Mouse (Mus musculus) midbrain, embryonic 16.5 days (tissue): Measurements from ENCODE around the gene Arhgap29. TPM values are rescaled to one million over a fixed set of nuclear protein-coding genes. Genes with fewer than 3 reads are reported as not detected.

Experiments
- ATAC-seq: fragments of 200-750 bp; cut with Nextera tagmentation; 2 replicates; pipeline ENCODE4 v1.8.0; 2017; ENCODE audit warnings: moderate TSS enrichment
- H3K27ac ChIP-seq: fragments of 300-500 bp; sonication (generic); 2 replicates; pipeline ENCODE4 v1.5.1; 2014; ENCODE audit warnings: mild to moderate bottlenecking, low read length, mixed read lengths
- H3K27me3 ChIP-seq: fragments of 300-500 bp; sonication (generic); 2 replicates; pipeline ENCODE4 v1.6.1; 2014; ENCODE audit warnings: low read depth, low read length, mixed read lengths; ENCODE audit not compliant: control insufficient read depth, insufficient read depth
- H3K36me3 ChIP-seq: fragments of 300-500 bp; sonication (generic); 2 replicates; pipeline ENCODE4 v1.6.1; 2014; ENCODE audit warnings: mild to moderate bottlenecking, low read length, moderate library complexity, mixed read lengths; ENCODE audit not compliant: control insufficient read depth, insufficient read depth
- H3K4me1 ChIP-seq: fragments of 300-500 bp; sonication (generic); 2 replicates; pipeline ENCODE4 v1.6.1; 2014; ENCODE audit warnings: mild to moderate bottlenecking, low read length, mixed read lengths; ENCODE audit not compliant: control insufficient read depth, insufficient read depth
- H3K4me2 ChIP-seq: fragments of 300-500 bp; sonication (generic); 2 replicates; pipeline ENCODE4 v1.6.1; 2014; ENCODE audit warnings: mild to moderate bottlenecking, low read length, mixed read lengths
- H3K4me3 ChIP-seq: fragments of 300-500 bp; sonication (generic); 2 replicates; pipeline ENCODE4 v1.5.1; 2014; ENCODE audit warnings: low read depth, mild to moderate bottlenecking, low read length, moderate library complexity, mixed read lengths
- H3K9ac ChIP-seq: fragments of 300-500 bp; sonication (generic); 2 replicates; pipeline ENCODE4 v1.6.1; 2014; ENCODE audit warnings: low read depth, low read length, mixed read lengths
- H3K9me3 ChIP-seq: fragments of 300-500 bp; sonication (generic); replicated peaks from 2 replicates; pipeline ENCODE4 v1.6.1; 2014; ENCODE audit warnings: mild to moderate bottlenecking, low read length, mixed read lengths; ENCODE audit not compliant: control insufficient read depth, poor library complexity, severe bottlenecking
- WGBS: fragments of 180-500 bp; shearing (Covaris S2); extraction: QIAGEN DNeasy Blood & Tissue Kit; methylation state at CpG from one replicate; pipeline ENCODE4 v1.1.7; 2014; 5-methylcytosine and 5-hydroxymethylcytosine counted together
- polyA plus RNA-seq: library from polyadenylated mRNA; unstranded; fragments of >200 nt; fragmentation: Nextera tagmentation; extraction: Ambion mirVana; gene quantifications from 2 replicates; pipeline ENCODE4 v1.2.1, GENCODE M21; 2015

Arhgap29 gene
- polyA plus RNA-seq, 1 experiment from 2014 or later = 16.7 TPM

DNA sequence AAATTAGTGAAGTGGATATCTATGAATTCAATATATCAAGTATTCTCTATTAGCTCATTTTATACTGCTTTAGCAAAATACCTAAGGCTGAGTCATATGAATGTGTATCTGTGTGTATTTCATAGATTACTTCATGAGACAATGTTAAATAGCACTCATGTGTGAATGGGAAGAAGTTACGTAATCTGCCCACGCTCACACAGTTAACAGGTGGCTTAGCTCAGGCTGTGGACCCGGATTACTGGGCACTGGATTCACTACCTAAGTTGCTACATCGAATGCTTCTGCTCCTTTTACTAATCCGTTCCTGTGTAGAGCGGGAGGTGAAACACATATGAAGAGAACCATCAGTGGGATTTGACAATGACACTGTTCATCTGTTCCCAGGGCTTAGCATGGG lies 15.3 kb upstream of the Arhgap29 start:
- Histone ChIP-seq H3K9me3 (no peaks in the 10 kb centered on the region), H3K9ac (no peak overlapping the region), H3K4me1 (no peaks in the 10 kb centered on the region), H3K36me3 (no peaks in the 10 kb centered on the region), H3K27me3 (no peaks in the 10 kb centered on the region), H3K27ac (no peak overlapping the region), H3K4me2 (no peak overlapping the region), H3K4me3 (no peak overlapping the region)
- 92% methylated on average over 6 of the region's 6 CpGs for WGBS
- ATAC-seq = no peak

- ATAC-seq = no peak
- WGBS = 73% methylated on average over 1 of the region's 1 CpGs
- no peak overlapping the region for H3K4me3 ChIP-seq
Measured at GRCm38 (mm10) chr3:121939658-121940057, 12.7 kb upstream of the Arhgap29 start.

DNA sequence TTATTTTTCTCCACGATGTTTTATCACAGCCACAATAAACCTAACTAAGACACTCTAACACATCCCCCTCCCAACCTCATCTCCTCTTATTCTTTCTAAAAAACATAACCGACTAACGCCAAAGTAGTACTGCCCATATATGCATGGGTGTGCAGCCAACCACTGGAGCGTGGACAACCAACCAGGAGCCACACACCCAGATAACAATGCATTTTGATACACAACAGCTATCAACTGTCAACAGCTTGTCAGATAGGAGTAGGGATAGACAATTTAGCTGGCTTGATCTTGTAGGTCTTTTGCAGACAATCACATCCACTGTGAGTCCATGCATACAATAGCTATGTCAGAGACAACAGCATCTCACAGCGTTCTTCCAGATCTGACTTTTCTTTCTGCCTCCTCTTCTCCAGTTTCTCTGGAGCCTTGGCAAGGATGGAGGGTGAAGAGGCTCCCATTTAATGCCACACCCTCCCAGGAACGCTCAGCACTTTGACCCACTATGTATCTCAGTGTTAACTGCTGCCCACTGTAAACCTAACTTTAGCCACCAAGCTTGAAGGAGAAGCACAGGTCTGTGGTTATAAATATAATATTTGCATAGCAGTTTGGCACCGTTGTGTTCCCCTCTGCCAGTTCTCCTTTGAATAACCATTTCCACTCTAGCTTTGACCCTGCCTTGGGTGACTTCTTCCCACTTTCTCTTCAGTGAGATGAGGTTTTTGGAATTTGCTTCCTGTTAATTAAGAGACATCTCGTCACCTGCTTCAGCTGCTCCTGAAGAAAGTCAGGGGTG lies 12.0 kb upstream of the Arhgap29 start:
- H3K36me3 ChIP-seq = no peaks in the 10 kb centered on the region
- H3K9me3 ChIP-seq = no peaks in the 10 kb centered on the region
- H3K4me1 ChIP-seq = no peaks in the 10 kb centered on the region
- no peak overlapping the region for H3K4me3 ChIP-seq
- 86% methylated on average over 8 of the region's 8 CpGs for WGBS
- no peak overlapping the region for H3K4me2 ChIP-seq
- H3K9ac ChIP-seq = no peak overlapping the region
- H3K27ac ChIP-seq = no peak overlapping the region
- no peak for ATAC-seq
- H3K27me3 ChIP-seq = no peaks in the 10 kb centered on the region

More at GRCm38 (mm10) chr3:121939658-121940057, 12.7 kb upstream of the Arhgap29 start:
- H3K9ac ChIP-seq = no peak overlapping the region
- H3K4me1 ChIP-seq = no peaks in the 10 kb centered on the region
- H3K9me3 ChIP-seq = no peaks in the 10 kb centered on the region
- H3K27me3 ChIP-seq = no peaks in the 10 kb centered on the region
- no peak overlapping the region for H3K27ac ChIP-seq
- H3K36me3 ChIP-seq = no peaks in the 10 kb centered on the region
- no peak overlapping the region for H3K4me2 ChIP-seq

GRCm38 (mm10) chr3:121941204-121941745 lies 11.1 kb upstream of the Arhgap29 start:
- no peak overlapping the region for H3K9ac ChIP-seq

GRCm38 (mm10) chr3:121945957-121946356 lies 6.4 kb upstream of the Arhgap29 start:
- no peak for ATAC-seq
- H3K36me3 ChIP-seq = no peaks in the 10 kb centered on the region
- H3K27ac ChIP-seq = no peak overlapping the region
- H3K4me1 ChIP-seq = no peaks in the 10 kb centered on the region
- H3K9me3 ChIP-seq = no peaks in the 10 kb centered on the region
- no peaks in the 10 kb centered on the region for H3K27me3 ChIP-seq
- H3K9ac ChIP-seq = no peak overlapping the region
- H3K4me2 ChIP-seq = no peak overlapping the region
- H3K4me3 ChIP-seq = no peak overlapping the region
- 71% methylated on average over 2 of the region's 2 CpGs for WGBS

More at GRCm38 (mm10) chr3:121941204-121941745, 11.1 kb upstream of the Arhgap29 start:
- Histone ChIP-seq H3K27me3 (no peaks in the 10 kb centered on the region), H3K4me1 (no peaks in the 10 kb centered on the region), H3K4me3 (no peak overlapping the region), H3K27ac (no peak overlapping the region), H3K4me2 (no peak overlapping the region), H3K9me3 (no peaks in the 10 kb centered on the region), H3K36me3 (no peaks in the 10 kb centered on the region)
- whole genome bisulfite sequencing = 95% methylated on average over 11 of the region's 11 CpGs
- no peak for ATAC-seq

DNA sequence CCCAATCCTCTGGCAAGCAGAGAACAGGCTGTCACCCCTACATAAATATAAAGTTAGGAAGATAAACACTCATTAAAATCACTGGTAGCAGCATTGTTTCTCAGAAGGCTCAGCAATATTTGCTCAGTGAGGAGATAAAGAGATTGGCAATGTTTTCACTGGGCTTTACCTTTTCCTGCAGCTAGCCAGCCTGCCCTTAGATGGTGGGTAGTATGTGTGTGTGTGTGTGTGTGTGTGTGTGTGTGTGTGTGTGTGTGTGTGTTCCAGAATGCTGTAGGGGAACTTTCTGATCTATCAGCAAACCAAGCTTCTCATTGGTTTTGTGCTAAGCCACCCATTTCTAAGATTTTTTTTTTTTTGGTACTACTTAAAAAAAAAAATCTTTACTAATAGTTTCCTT lies 5.6 kb upstream of the Arhgap29 start:
- H3K36me3 ChIP-seq = no peaks in the 10 kb centered on the region
- H3K4me3 ChIP-seq = no peak overlapping the region
- H3K9ac ChIP-seq = no peak overlapping the region
- H3K27ac ChIP-seq = no peak overlapping the region
- no peaks in the 10 kb centered on the region for H3K27me3 ChIP-seq
- no peak for ATAC-seq
- H3K4me2 ChIP-seq = no peak overlapping the region
- no peaks in the 10 kb centered on the region for H3K9me3 ChIP-seq
- H3K4me1 ChIP-seq = no peaks in the 10 kb centered on the region

DNA sequence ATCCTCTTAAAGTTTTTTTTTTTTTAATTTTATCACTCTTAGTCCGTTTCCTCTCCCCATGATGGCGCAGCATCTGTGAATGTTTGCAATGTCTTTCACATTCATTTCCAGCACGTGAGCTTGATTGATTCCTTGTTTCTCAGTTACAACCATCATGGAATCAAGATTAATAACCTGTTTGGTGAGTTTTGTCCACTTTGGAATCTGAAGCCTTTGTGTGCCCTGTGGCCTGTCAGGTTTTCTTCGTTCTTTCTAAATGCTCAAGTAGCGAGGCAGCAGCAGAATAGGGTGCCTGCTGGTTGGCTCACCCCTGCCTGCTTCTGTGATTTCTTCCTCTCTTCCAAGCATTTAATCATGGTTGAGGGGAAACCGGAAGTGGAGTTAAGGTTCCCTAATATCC lies 2.2 kb upstream of the Arhgap29 start:
- 71% methylated on average over 6 of the region's 6 CpGs for whole genome bisulfite sequencing
- Histone ChIP-seq H3K36me3 (no peaks in the 10 kb centered on the region), H3K27me3 (peaks cover 9% of the 10 kb centered on the region), H3K4me2 (no peak overlapping the region), H3K4me3 (no peak overlapping the region), H3K9me3 (no peaks in the 10 kb centered on the region), H3K4me1 (peaks cover 3% of the 10 kb centered on the region; the same call in 1 of the 2 replicates), H3K27ac (no peak overlapping the region), H3K9ac (no peak overlapping the region)
- no peak for ATAC-seq

DNA sequence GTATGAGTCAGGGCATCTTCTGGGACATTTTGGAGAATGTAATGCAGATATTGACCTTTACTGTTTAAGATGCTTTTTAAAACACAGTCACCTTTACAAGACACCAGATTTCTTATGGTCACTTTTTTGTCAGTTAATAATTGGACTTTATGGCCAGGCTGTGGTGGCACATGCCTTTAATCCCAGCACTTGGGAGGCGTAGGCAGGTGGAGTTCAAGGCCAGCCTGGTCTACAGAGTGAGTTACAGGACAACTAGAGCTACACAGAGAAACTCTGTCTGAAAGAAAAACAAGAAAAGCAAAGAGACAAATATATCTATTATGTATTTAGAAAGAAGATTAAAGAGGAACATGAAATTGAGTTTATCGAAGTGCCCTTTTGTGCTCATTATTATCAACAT lies 1.2 kb upstream of the Arhgap29 start:
- 88% methylated on average over 2 of the region's 2 CpGs for WGBS
- H3K27me3 ChIP-seq = peaks cover 12% of the 10 kb centered on the region
- H3K9me3 ChIP-seq = no peaks in the 10 kb centered on the region; the same call in 1 of the 2 replicates
- no peak for ATAC-seq
- no peak overlapping the region for H3K4me3 ChIP-seq
- H3K9ac ChIP-seq = no peak overlapping the region
- peaks cover 3% of the 10 kb centered on the region; the same call in 1 of the 2 replicates for H3K4me1 ChIP-seq
- H3K36me3 ChIP-seq = no peaks in the 10 kb centered on the region
- H3K27ac ChIP-seq = no peak overlapping the region
- H3K4me2 ChIP-seq = no peak overlapping the region

DNA sequence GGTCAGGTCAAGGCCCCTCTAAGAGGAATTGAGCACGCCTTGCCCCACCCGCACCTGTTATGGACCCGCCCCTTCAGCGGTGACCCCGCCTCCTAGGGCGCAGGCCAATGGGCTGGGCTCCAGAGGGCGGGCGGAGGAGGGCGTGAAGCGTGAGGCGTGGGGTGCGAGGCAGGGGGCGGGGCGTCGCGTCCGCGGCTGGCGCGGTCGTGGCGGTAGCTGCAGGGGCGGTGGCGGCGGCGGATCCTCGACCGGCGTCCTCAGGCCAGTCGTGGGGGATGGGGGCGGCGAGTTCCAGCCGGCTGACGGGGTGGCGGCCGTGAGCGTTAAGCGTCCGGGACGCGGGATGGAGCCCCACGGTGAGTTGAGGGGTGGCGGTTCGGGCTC lies 700 bp downstream of the Arhgap29 start:
- Histone ChIP-seq H3K36me3 (no peaks in the 10 kb centered on the region), H3K9me3 (no peaks in the 10 kb centered on the region; the same call in 1 of the 2 replicates)
- WGBS = under 1% methylated on average over 39 of the region's 44 CpGs

More for the DNA sequence above, 700 bp downstream of the Arhgap29 start:
- Histone ChIP-seq H3K27ac (peak overlapping the region; percentile 42; the same call in 1 of the 2 replicates), H3K4me1 (peaks cover 3% of the 10 kb centered on the region; the same call in 1 of the 2 replicates), H3K4me3 (peak overlapping the region; percentile 68), H3K9ac (peak overlapping the region; percentile 66), H3K27me3 (peaks cover 12% of the 10 kb centered on the region), H3K4me2 (peak overlapping the region; percentile 81)
- ATAC-seq = peak; percentile 93
